Mouse (Mus musculus): ENCODE data around the gene Clec12b. TPM values are rescaled to one million over a fixed set of nuclear protein-coding genes. Genes with fewer than 3 reads are reported as not detected.
A peak's percentile ranks its signal among the peaks of the same experiment; 100 is the strongest.
"Not testable (repeated sequence)": the region's sequence is repeated elsewhere in the genome, so short reads cannot be mapped to it uniquely, and the experiment has no call there.

Clec12b gene
- total RNA-seq, 2 experiments from 2014 or later = not detected

DNA sequence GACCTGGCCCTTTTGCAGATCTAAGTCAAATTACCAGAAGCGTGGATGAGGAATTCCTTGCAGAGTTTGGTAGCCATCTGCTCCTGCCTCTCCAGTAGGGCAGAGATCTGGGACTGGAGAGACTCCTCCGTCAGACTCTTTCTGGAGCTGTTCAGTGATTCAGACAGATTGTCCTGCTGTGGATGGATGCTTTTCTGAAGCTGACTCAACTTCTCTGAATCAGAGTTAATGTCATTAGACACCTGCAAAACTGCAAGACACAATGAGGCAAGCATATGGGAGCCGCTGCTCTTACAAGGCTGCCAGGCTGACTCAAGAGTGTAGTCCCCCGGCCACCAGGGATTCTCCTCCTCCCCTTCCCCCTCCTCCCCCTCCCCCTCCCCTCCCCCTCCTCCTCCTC, 5.2 kb downstream of the Clec12b start:
- DNase-seq (ENCODE audit: low spot score in 2 of 2) = peak in 1 of 2 experiments; percentile 2
- intact Hi-C loops (cut with DNase I) = no loop called here

DNA sequence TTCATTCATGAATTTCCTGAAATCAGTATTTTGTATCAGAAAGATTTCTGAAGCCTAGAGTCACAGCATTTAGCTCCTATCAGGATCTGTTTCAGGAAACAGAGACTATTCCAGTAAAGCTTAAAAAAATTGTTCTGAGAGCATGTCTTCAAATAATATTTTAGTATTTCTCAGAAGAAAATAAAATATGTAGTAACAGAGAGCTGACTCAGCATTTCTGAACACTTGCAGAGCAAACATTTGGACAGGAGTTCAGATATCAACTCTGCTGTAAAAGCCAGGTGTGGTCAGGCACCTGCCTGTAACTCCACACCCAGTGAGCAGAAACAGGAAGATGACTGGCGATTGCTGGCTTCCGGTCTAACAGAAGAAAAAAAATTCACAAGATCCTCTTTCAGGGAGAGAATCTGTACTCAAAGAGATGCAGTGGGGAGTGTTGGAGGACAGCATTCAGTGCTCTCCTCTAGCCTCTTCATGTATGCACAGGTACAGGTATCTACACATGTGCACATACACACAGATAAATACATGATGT, 10.7 kb downstream of the Clec12b start:
- DNase-seq (ENCODE audit: low spot score in 2 of 2) = no peak
- intact Hi-C loops (cut with DNase I) = no loop called here

DNA sequence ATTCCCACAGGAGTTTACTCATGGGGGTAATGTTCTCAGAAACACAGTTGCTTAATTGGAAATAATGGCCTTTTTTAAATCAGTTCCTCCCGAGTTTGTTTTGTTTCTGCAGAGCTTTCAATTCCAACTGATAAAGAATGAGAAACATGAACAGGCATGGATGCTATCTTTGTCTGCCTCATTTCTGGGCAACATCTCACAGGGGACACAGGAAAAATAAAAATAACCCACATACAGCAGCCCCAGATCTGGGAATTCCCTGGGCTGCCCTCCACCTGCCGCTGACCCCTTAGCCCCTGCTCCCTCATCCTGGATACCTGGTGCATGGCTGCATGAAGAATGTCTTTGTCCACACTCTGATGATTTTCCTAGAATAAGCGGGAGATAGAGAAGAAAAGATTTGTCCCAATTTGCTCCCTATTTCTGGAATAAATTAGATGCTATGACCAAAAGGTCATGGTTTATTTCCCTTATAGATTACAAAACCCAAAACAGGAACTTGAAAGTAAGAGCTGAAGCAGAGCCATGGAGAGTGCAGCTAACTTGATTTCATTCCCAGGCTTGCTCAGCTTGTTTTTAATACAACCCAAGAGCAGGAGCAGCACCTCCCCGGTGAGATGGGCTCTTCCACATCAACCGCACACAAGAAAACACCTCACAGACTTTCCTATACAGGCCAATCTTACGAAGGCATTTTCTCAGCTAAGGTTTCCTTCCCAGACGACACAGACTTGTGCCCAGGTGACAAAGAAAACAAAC, 16.1 kb downstream of the Clec12b start:
- intact Hi-C loops (cut with DNase I) = loop anchor here (5.0 to 10.0 kb wide), 3 partner anchors 37 to 517 kb away; partner anchors contain the start of gene 4922502D21Rik
- no peak for DNase-seq (ENCODE audit: low spot score in 2 of 2)

DNA sequence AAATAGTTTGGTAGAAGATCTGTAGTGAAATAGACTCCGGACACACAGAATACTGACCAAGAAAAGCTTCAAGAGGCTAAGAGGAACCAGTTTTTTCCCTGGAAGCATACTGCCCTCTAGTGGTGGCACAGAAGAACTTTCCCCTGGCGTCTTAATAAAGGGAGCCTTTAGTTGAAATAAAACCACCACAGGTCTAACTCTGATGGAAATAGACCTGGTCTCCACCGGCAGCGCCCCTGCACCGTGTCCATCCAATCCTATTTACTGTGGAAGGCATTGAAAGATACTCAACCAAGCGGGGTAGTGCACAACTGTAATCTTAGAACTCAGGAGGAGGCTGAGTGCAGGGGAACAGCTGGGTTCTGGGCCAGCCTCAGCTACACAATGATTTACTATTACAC, 19.7 kb downstream of the Clec12b start:
- intact Hi-C loops (cut with DNase I) = loop anchor here (1.0 to 10.0 kb wide), 4 partner anchors 34 to 514 kb away; partner anchors contain the start of gene 4922502D21Rik
- DNase-seq (ENCODE audit: low spot score in 2 of 2) = peak; percentile 8 to 30

DNA sequence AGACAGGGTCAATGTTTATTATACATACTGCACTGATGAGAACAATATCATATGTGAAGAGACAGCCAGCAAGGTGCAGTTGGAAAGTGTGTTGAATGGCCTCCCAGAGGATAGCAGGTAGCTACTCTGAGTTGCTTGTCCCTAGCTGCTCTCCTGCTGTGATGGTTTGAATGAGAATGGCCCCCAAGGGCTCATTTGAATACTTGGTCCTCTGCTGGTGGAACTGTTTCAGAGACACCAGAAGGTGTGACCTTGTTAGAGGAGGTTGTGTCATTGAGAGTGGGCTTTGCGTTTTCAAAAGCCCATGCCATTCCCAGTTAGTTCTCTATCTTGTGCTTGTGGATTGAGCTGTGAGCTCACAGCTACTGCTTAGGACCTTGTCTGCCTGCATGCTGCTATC, 21.7 kb downstream of the Clec12b start:
- intact Hi-C loops (cut with DNase I) = loop anchor here (10.0 kb wide), 1 partner anchor 269 kb away; no protein-coding TSS in a partner anchor
- no peak for DNase-seq (ENCODE audit: low spot score in 2 of 2)

DNA sequence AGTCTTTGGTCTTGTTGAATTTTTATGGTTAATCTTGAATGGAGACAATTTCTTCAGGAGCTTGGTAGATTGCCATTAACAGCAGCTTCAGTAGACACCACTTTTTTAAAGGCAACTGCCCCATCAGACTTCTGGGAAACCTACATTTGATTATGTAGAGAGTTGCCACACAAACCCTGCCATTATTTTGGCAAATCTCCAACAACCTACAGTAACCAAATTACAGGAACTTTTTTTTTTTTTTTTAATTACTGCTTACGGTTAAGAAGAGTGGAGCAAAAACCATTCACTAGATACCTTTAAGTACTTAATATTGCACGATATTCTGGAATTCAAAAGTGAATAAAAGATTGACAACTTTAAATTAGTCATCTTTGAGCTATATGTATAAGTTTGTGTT, 26.2 kb downstream of the Clec12b start:
- intact Hi-C loops (cut with DNase I) = no loop called here
- no peak for DNase-seq (ENCODE audit: low spot score in 2 of 2)

DNA sequence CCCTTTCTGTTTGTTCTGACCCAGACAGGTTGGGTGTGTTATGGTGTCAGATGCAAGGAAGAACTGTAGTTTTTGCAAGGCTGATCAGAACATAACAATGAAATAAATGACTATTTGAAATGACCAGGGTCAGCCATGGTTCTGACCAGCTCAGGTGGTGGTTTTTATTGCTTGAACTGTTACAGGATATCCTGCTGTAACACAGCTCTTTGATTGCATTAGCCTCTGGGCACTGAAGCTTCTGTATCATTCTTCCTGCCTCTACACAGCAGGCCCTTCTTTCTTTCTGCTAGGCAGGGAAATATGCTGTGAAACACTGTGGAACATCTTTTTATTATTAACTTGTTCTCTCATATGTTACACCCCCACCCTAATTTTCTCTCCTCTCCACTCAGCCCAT, 29.2 kb downstream of the Clec12b start:
- no peak for DNase-seq (ENCODE audit: low spot score in 2 of 2)
- intact Hi-C loops (cut with DNase I) = no loop called here

DNA sequence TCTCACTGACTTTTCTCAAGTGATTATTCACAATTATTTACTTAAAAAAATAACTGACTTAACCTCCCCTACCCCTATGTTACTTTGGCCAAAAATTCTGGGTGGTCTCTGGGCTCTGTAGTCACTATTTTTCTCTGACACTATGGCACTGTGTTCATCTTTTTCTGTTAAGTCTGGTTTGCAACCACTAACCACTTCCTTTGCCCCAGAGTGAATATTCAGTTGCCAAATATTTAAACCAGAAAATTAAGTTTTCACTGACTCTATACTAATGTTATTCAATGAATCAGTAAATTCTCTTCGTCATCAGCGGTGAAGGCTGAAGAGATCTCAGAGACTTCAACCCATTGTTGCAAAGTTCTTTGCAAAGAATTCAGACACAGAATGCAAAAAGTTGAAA, 29.9 kb downstream of the Clec12b start:
- intact Hi-C loops (cut with DNase I) = no loop called here
- DNase-seq (ENCODE audit: low spot score in 2 of 2) = no peak

DNA sequence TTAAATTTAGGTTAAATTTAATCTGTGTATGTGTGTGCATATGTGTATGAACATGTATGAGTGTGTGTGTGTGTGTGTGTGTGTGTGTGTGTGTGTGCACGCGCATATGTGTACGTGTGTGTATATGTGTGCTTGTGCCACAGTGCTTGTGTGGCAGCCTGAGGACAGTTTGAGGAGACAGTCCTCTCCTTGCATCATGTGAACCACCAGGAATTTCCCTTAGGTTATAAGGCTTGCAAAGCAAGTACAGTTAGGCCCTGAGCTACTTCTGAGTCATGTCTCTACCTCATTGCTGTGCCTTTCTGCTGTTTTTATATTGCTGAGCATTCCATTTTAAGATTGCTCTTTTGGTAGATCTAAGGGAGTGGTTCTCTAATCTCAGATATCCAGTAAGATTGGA, 34.6 kb downstream of the Clec12b start:
- intact Hi-C loops (cut with DNase I) = no loop called here
- no peak for DNase-seq (ENCODE audit: low spot score in 2 of 2)

DNA sequence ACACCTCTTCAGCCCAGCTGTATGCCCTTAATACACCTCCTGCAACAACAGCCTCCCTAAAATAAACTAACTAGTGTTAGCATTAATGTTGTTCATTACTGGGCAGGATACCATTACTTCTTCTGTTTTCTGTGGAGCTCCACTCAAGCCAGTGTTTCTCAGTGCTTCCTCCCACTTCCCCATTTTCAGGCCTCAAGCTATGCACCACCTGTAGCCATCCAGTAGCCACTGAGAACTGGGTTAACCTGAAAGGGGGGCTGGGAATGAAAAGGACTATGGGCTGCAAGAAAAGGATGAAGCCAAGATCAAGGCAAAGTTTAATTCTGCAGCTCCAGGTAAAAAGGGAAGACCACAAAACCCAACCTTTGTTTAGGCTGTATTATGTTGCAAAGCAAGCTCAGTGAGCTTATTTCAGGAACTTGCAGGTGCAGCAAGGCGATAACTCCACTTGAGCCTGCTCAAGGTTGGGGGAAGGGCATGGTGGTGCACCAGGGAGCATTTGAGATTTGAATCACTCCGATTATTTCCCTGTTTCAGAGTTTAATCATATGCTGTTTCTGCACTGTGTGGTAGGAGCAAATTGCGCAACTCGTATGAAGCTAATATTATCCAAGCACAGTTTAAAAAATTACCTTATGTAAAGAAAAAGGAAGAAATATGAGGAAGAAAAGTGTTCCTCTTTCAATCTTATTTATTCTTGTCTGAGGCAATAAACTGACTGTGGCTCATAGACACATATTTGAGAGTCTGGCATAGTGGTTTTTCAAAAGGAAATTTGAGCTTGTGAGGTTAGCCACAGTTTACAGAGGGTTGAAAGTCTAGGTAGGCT, 35.9 kb downstream of the Clec12b start:
- intact Hi-C loops (cut with DNase I) = no loop called here
- no peak for DNase-seq (ENCODE audit: low spot score in 2 of 2)

DNA sequence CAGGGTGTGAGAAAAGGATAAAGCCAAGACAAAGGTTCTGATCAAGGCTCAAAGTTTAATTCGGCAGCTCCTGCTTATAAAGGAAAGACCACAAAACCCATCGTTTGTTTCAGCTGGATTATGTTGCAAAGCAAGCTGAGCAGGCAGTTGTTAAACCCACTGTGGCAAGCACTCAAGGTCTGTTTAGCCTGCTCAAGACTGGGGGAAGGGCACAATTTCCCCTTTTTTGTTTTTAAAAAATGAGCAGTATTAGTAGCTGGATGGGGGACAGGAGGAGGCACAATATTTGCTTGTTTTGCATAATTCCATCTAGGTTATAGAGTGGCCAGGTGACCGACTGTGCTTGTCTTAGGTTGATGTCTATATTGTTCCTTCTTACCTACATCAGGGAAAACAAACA, 41.3 kb downstream of the Clec12b start:
- intact Hi-C loops (cut with DNase I) = no loop called here
- DNase-seq (ENCODE audit: low spot score in 2 of 2) = no peak

DNA sequence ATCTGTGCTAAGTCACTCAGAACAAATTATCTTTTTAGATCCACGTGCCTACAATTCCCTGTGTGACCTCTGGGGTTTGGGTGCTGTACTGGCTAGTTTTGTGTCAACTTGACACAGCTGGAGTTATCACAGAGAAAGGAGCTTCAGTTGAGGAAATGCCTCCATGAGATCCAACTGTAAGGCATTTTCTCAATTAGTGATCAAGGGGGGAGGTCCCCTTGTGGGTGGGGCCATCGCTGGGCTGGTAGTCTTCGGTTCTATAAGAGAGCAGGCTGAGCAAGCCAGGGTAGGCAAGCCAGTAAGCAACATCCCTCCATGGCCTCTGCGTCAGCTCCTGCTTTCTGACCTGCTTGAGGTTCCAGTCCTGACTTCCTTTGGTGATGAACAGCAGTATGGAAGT, 43.3 kb downstream of the Clec12b start, which contains the start of gene Clec12a:
Gene Clec12a (plus strand): TSS at position 301 of the 400 bp plus-strand sequence.
- intact Hi-C loops (cut with DNase I); DNase-seq (ENCODE audit: low spot score in 2 of 2): not testable (repeated sequence)

DNA sequence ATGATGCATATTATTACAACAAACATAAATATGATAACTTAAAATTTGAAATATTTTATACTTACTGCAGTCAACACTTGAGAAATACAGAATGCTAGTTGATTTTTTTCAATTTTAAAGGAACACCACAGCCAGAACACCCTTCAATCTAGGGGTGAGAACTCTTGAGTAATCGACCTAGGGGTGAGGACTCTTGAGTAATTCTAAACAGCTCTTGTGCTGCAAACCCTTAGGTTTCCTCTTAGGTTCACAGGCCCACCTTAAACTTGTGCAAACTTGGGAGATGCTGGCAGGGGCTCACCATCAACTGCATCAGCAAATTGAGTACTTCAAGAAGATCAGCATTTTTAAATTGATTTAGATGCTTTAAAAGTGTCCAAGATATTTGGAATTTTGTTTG, 47.9 kb downstream of the Clec12b start:
- no peak for DNase-seq (ENCODE audit: low spot score in 2 of 2)
- intact Hi-C loops (cut with DNase I) = no loop called here

DNA sequence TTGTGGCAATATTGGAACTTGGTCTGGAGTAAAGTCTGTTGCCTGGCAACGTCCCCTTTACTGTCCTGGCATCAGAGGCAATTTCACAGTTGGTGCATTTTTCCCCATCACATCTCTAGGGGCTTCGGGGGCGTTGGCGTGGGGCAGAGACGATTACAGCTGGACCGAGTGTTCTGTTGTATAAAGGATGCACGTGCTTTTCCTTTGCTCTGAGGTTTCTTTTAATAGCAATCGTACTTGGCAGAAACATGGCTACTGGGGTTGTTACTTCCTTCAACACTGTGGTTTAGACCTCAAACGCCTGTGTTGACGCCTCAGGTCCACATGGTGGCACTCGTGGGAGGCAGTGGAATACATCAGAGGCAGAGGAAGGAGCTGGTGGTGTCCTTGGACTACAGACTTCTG, 52.0 kb downstream of the Clec12b start:
- peak; percentile 47 to 81 for DNase-seq (ENCODE audit: low spot score in 2 of 2)
- intact Hi-C loops (cut with DNase I) = loop anchor here (5.0 kb wide), 1 partner anchor 34 kb away; no protein-coding TSS in a partner anchor

DNA sequence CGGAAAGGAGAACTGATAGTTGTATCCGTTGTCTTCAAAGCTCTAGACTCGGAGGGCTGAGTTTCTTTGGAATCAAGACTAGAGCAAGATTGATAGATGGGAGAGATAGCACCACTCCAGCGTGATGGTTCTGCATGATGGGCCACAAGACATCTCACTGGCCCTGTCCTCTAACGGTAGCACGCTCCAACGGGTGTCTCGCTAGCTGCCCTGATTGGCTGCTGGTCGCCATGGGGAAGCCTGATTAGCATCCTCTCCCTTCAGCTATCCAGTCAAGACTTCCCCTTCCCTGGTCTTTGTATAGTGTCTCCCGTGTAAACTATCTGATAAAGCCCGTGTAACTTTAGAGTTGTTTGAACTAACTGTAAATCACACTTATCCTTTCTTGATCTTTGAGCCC, 54.1 kb downstream of the Clec12b start, which contains the start of gene 4922502D21Rik:
Gene 4922502D21Rik (minus strand): TSS at position 187 of the 400 bp plus-strand sequence.
- DNase-seq (ENCODE audit: low spot score in 2 of 2) = no peak
- intact Hi-C loops (cut with DNase I) = loop anchor here (5.0 kb wide), 1 partner anchor 36 kb away; no protein-coding TSS in a partner anchor

DNA sequence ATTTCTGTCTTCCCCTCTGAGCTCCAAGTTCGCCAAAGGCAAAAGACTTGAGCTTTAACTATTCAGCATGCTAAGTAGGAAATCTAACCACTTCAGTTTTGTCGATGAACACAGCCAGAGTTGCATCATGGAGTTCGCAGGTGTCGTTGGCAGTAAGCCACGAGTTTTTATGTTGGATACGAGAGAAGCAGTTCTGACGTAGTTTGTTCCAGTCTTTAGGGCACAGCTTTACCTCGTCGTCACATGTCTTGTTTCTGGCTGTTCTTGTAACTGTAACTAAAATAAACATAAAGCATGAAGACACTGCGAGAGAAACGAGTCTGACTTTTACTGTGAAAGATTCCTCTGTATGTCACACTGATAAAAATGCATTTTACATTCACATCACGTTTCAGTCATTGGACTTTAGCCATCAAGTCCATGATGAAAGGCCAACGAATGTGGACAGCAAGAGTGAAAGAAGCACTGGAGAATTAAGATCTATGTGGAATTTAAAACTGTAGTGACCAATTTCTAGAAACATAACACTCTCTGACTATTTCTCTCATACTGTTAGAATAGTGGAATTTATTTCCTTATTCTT, 59.0 kb downstream of the Clec12b start:
- intact Hi-C loops (cut with DNase I) = no loop called here
- peak in 1 of 2 experiments; percentile 22 for DNase-seq (ENCODE audit: low spot score in 2 of 2)

DNA sequence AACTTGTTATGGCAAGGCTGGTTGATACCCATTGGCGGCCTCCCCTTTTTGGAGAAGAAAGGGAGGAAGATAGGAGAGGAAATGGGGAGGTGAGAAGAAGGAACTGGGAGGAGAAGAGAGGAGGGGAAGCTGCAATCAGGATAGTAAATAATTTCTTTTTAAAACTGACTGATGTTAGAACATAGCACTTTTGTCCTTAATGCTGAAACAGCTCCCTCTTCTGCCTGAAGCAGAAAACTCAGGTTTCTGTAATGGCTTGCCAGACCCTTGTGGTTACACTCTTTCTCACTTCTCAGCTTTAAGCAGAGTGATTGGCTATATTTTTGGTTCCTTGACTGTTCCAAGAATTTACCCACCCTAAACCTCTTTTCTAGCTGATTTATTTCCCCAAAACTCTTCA, 59.7 kb downstream of the Clec12b start:
- DNase-seq (ENCODE audit: low spot score in 2 of 2) = no peak
- intact Hi-C loops (cut with DNase I) = no loop called here

All from left cerebral cortex, postnatal 14 days (tissue).